Mouse (Mus musculus) olfactory bulb, adult 2 months (tissue): Measurements from ENCODE around the gene 1110008L16Rik.

Experiments
- CTCF ChIP-seq: fragments of 200-500 bp; IDR thresholded peaks from 2 replicates; pipeline ENCODE4 v1.5.1; 2012; ENCODE audit warnings: low read depth, mild to moderate bottlenecking, low read length, moderate library complexity; ENCODE audit not compliant: insufficient read depth
- POLR2A ChIP-seq: fragments of 200-500 bp; IDR thresholded peaks from 2 replicates; pipeline ENCODE4 v1.6.1; 2012; ENCODE audit warnings: mild to moderate bottlenecking, low read depth, low read length, moderate library complexity; ENCODE audit not compliant: insufficient read depth

GRCm38 (mm10) chr12:55387788-55388465 lies 88.5 kb downstream of the 1110008L16Rik start:
- TF ChIP-seq CTCF = no peak
- TF ChIP-seq POLR2A = no peak
